Mouse (Mus musculus) intestine, embryonic 14.5 days (tissue): ENCODE results near the gene Map4k2. TPM values are rescaled to one million over a fixed set of nuclear protein-coding genes. Genes with fewer than 3 reads are reported as not detected.

ENCODE experiments used
- ATAC-seq: fragments of 200-750 bp; cut with Nextera tagmentation; replicated peaks from 2 replicates; pipeline ENCODE4 v1.8.0; 2017; ENCODE audit warnings: low read depth, moderate number of reproducible peaks, moderate TSS enrichment, moderate library complexity; ENCODE audit not compliant: low FRiP score, low TSS enrichment
- DNase-seq: peaks from one replicate; pipeline ENCODE4 v3.0.0-alpha.2; 2018; ENCODE audit warnings: low spot score
- H3K27ac ChIP-seq: fragments of 300-500 bp; sonication (generic); 2 replicates; pipeline ENCODE4 v1.5.1; 2014; ENCODE audit warnings: low read depth, mild to moderate bottlenecking, control low read depth
- H3K27me3 ChIP-seq: fragments of 300-500 bp; sonication (generic); replicated peaks from 2 replicates; pipeline ENCODE4 v1.6.1; 2014; ENCODE audit warnings: low read length, control low read depth; ENCODE audit not compliant: control insufficient read depth, insufficient read depth
- H3K36me3 ChIP-seq: fragments of 300-500 bp; sonication (generic); 2 replicates; pipeline ENCODE4 v1.6.1; 2014; ENCODE audit warnings: low read length, control low read depth; ENCODE audit not compliant: control insufficient read depth, insufficient read depth
- H3K4me1 ChIP-seq: fragments of 300-500 bp; sonication (generic); replicated peaks from 2 replicates; pipeline ENCODE4 v1.6.1; 2014; ENCODE audit warnings: low read length, control low read depth, mixed read lengths; ENCODE audit not compliant: control insufficient read depth, insufficient read depth
- H3K4me2 ChIP-seq: fragments of 300-500 bp; sonication (generic); 2 replicates; pipeline ENCODE4 v1.6.1; 2014; ENCODE audit warnings: low read length
- H3K4me3 ChIP-seq: fragments of 300-500 bp; sonication (generic); 2 replicates; pipeline ENCODE4 v1.5.1; 2014; ENCODE audit warnings: low read depth, low read length, control low read depth, mixed read lengths
- H3K9ac ChIP-seq: fragments of 300-500 bp; sonication (generic); 2 replicates; pipeline ENCODE4 v1.6.1; 2014; ENCODE audit warnings: mild to moderate bottlenecking, low read length
- H3K9me3 ChIP-seq: fragments of 300-500 bp; sonication (generic); 2 replicates; pipeline ENCODE4 v1.6.1; 2016; ENCODE audit warnings: low read length, control low read depth; ENCODE audit not compliant: control insufficient read depth
- WGBS: fragments of 180-500 bp; shearing (Covaris S2); extraction: QIAGEN DNeasy Blood & Tissue Kit; methylation state at CpG from one replicate; pipeline ENCODE4 v1.1.7; 2014; 5-methylcytosine and 5-hydroxymethylcytosine counted together
- microRNA-seq: library from miRNA; unstranded; fragments of <30 nt; microRNA quantifications from one replicate; pipeline ENCODE4, GENCODE M21; 2016
- polyA plus RNA-seq: library from polyadenylated mRNA; unstranded; fragments of >200 nt; fragmentation: Nextera tagmentation; extraction: Ambion mirVana; gene quantifications from 2 replicates; pipeline ENCODE4 v1.2.1, GENCODE M21; 2014

Map4k2 gene
- polyA plus RNA-seq, 1 experiment from 2014 or later: 7.6 TPM

DNA sequence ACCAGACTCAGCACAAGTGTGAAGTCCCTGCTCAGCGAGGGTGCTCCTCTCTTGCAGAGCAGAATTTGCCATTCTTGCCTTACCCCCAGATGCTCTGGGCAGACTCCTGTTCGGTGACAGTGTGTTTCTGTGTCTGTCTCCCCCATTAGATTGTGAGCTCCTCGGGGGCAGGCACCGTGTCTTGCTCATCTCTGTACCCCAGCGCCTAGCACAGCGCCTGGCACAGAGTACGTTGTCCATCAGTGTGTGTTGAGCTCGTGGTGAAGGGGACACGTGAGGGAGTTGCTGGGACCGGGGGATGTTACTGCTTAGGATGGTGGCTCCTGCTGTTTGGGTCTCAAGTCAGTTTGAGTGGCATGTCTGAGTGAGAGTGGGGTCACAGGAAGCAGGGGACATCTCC is 62.9 kb downstream of the Map4k2 start:
- Histone ChIP-seq H3K27ac (no peak overlapping the region), H3K4me1 (peaks cover 29% of the 10 kb centered on the region), H3K4me2 (no peak overlapping the region), H3K9ac (no peak overlapping the region), H3K9me3 (no peaks in the 10 kb centered on the region), H3K4me3 (no peak overlapping the region), H3K36me3 (no peaks in the 10 kb centered on the region), H3K27me3 (peaks cover 27% of the 10 kb centered on the region)
- ATAC-seq: no peak
- WGBS: 77% methylated on average over 10 of the region's 10 CpGs
- no peak for DNase-seq

Small RNA genes lying within 50 kb of the gene (microRNA-seq; reads per million reads assigned to microRNA genes)
- gene Mir6989: 0.51 reads per million

Other genes with a start within 250 kb of the Map4k2 start
- 0.22 and 0.59 TPM in 2 replicates for gene AC131692.1, start 246.7 kb upstream of the Map4k2 start, polyA plus RNA-seq
- gene Naaladl1, start 235.4 kb upstream of the Map4k2 start, polyA plus RNA-seq: 4.1 and 4.4 TPM in 2 replicates
- gene Sac3d1, start 222.5 kb upstream of the Map4k2 start, polyA plus RNA-seq: 53.9 and 59.9 TPM in 2 replicates
- gene Snx15, start 212.8 kb upstream of the Map4k2 start, polyA plus RNA-seq: 35.4 and 36.0 TPM in 2 replicates
- 0.30 and 1.1 TPM in 2 replicates for gene Batf2, start 200.2 kb upstream of the Map4k2 start, polyA plus RNA-seq
- gene Arl2, start 199.6 kb upstream of the Map4k2 start, polyA plus RNA-seq: 101 and 110 TPM in 2 replicates
- gene Majin, start 156.7 kb upstream of the Map4k2 start, polyA plus RNA-seq: not detected in 2 replicates
- 0.53 and 1.1 TPM in 2 replicates for gene Gpha2, start 114.8 kb upstream of the Map4k2 start, polyA plus RNA-seq
- 24.1 and 27.5 TPM in 2 replicates for gene Ppp2r5b, start 105.3 kb upstream of the Map4k2 start, polyA plus RNA-seq
- 11.6 and 12.9 TPM in 2 replicates for gene Atg2a, start 99.5 kb upstream of the Map4k2 start, polyA plus RNA-seq
- 46.9 and 47.7 TPM in 2 replicates for gene Ehd1, start 64.4 kb upstream of the Map4k2 start, polyA plus RNA-seq
- 1.5 and 1.8 TPM in 2 replicates for gene Cdc42bpg, start 34.7 kb upstream of the Map4k2 start, polyA plus RNA-seq
- gene Men1, start 6.2 kb upstream of the Map4k2 start, polyA plus RNA-seq: 55.2 and 56.2 TPM in 2 replicates
- gene Sf1, start 22.6 kb downstream of the Map4k2 start, polyA plus RNA-seq: 135 and 143 TPM in 2 replicates
- gene Pygm, start 43.3 kb downstream of the Map4k2 start, polyA plus RNA-seq: 5.9 and 6.2 TPM in 2 replicates
- gene Rasgrp2, start 58.2 kb downstream of the Map4k2 start, polyA plus RNA-seq: 30.0 and 31.8 TPM in 2 replicates
- 1.9 and 2.1 TPM in 2 replicates for gene Nrxn2, start 77.6 kb downstream of the Map4k2 start, polyA plus RNA-seq
- gene Slc22a12, start 201.9 kb downstream of the Map4k2 start, polyA plus RNA-seq: not detected in 2 replicates